Mouse (Mus musculus) bone marrow macrophage, adult 2 months (primary cell): Measurements from ENCODE around the gene Apoc3.

ENCODE experiments used
- CTCF ChIP-seq: IDR thresholded peaks from 2 replicates; pipeline ENCODE4 v1.5.1; 2012; ENCODE audit warnings: low read depth, mild to moderate bottlenecking, low read length, moderate library complexity
- POLR2A ChIP-seq: IDR thresholded peaks from 2 replicates; pipeline ENCODE4 v1.6.1; 2012; ENCODE audit warnings: mild to moderate bottlenecking, low read depth, low read length, borderline replicate concordance

GRCm38 (mm10) chr9:46228491-46228890, 6.9 kb downstream of the Apoc3 start, which contains the start of gene Apoa1:
- TF ChIP-seq CTCF, result no peak
- no peak for TF ChIP-seq POLR2A
